Mouse (Mus musculus): ENCODE data around the gene Btbd10.

- TF ChIP-seq POLR2A (IDR thresholded peaks at IDR 0.05; ENCODE audit: low read depth, low read length) (no peak), CTCF (IDR thresholded peaks at IDR 0.05; ENCODE audit: borderline replicate concordance, insufficient read depth, low read length) (no peak)
Measured at GRCm38 (mm10) chr7:113320128-113320527, 49.1 kb downstream of the Btbd10 start.
